Mouse (Mus musculus) small intestine, adult 10 weeks (tissue): ENCODE results near the gene B3galt1. TPM values are rescaled to one million over a fixed set of nuclear protein-coding genes. Genes with fewer than 3 reads are reported as not detected.

Source experiments
- polyA plus RNA-seq: library from polyadenylated mRNA; stranded (reverse); fragments of 350-450 nt; fragmentation: Illumina TruSeq; extraction: RNeasy Lipid Tissue Mini Kit (QIAGEN cat#74804); gene quantifications from one replicate; pipeline ENCODE4 v1.2.3, GENCODE M21; 2014; ENCODE audit warnings: low replicate concordance

B3galt1 gene
- 1.5 TPM for polyA plus RNA-seq

DNA sequence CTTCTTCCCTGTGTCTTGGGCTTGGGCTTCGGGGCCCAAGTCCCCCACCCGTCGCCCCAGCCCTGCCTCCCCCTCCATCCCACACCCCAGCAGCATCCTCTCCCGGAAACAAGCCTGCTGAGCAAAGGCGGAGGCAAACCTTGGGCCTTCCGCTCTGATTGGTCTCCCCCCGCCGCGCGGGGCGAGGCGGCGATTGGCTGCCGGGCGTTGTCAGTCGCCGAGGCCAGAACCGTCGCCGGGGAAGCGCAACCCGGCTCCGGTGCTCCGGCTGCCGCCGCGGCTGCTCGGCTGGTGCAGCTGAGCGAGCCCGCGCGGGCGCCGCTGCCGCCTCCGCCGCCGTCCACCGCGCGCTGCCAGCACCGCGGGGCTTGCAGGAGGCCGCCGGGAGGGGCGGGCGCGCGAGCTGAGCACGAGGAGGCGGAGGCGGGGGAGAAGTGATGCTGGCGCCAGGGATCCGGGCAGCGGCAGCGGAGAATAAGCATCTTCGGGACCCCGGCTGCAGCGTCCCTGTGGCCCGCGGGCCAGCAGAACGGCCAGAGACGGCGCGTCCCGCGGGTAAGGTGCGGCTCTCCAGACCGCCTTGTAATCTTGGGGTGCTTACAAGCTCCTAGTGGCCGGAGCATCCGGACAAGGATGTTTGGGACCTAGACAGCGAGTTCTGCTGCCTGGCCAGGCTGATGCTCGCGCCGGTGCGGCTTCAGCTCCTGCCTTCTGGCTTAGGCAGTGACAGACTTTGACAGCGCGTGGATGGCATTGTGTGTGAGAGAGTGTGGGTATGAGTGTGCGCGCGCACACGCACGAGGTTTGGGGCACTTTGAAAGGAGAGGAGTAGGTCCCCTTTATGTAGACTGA is at the start of gene B3galt1:
Gene B3galt1 (plus strand): TSS at position 392 of the 852 bp plus-strand sequence.

Other genes with a start within 250 kb of the B3galt1 start
- gene Gm21830, start 152.1 kb upstream of the B3galt1 start, polyA plus RNA-seq = not detected
- gene Gm26727, start 132.7 kb upstream of the B3galt1 start, polyA plus RNA-seq = not detected
- gene Xirp2, start 119.9 kb upstream of the B3galt1 start, polyA plus RNA-seq = not detected